Mouse (Mus musculus): Measurements from ENCODE around the gene Sept3. TPM values are rescaled to one million over a fixed set of nuclear protein-coding genes. Genes with fewer than 3 reads are reported as not detected.
"Not testable (repeated sequence)": the region's sequence is repeated elsewhere in the genome, so short reads cannot be mapped to it uniquely, and the experiment has no call there.

The Sept3 gene
- 0.07 TPM in 1 of 2 replicates, not detected in the other for total RNA-seq (2015)
- total RNA-seq (2017): 0.08 TPM in 1 of 2 replicates, not detected in the other

- no peak for ATAC-seq (replicated peaks; ENCODE audit: poor library complexity)
Observed at GRCm38 (mm10) chr15:82274593-82274926, at the start of gene Sept3. Gene Sept3, plus strand, starts transcription at chr15:82274893.

GRCm38 (mm10) chr15:82225769-82226168, 48.9 kb upstream of the Sept3 start:
- ATAC-seq (replicated peaks; ENCODE audit: poor library complexity): no peak

- no peak for ATAC-seq (replicated peaks; ENCODE audit: poor library complexity)
Observed at GRCm38 (mm10) chr15:82229542-82230045, 45.1 kb upstream of the Sept3 start.

DNA sequence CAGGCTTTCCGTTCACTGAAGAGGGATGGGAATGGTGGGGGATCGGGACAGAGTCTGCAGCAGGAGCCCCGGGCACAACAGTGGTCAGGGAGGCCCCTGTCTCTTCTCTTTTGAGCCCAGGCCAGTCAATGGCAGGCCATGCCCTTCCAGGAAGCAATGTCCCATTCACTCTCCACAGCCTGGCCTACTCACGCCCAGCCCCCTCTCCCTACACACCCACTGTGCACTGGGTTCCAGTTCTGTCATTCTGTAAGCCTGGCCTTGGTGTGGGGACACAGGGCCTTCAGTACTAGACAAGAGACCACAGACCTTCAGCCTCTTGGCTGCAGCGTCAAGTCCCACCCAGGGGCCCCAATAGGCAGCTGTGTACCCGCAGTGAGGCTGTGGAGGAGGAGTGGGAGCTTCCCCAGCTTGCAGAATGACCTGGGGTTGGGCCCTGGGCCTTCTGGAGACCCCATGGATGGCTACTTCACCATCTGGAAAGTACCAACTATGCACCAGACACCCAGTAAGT, 44.5 kb upstream of the Sept3 start:
- no peak for ATAC-seq (replicated peaks; ENCODE audit: poor library complexity)

DNA sequence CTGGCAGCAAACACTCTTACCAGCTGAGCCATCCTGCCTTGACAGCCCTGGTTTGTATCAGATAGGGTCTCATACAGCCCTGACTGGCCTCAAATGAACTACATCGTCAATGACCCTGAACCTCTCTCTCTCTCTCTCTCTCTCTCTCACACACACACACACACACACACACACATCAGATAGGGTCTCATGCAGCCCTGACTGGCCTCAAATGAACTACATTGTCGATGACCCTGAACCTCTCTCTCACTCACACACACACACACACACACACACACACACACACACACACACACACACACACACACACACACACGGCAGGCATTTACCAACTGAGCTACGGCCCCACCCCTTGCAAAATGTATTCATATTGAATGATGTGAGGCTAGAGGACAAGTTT, 43.6 kb upstream of the Sept3 start:
- no peak for ATAC-seq (replicated peaks; ENCODE audit: poor library complexity)

GRCm38 (mm10) chr15:82231591-82232378, 42.9 kb upstream of the Sept3 start:
- ATAC-seq (replicated peaks; ENCODE audit: poor library complexity): no peak

- no peak for ATAC-seq (replicated peaks; ENCODE audit: poor library complexity)
Observed at GRCm38 (mm10) chr15:82232651-82233050, 42.0 kb upstream of the Sept3 start.

GRCm38 (mm10) chr15:82235661-82236060, 39.0 kb upstream of the Sept3 start:
- ATAC-seq (replicated peaks; ENCODE audit: poor library complexity): peak; percentile 60

DNA sequence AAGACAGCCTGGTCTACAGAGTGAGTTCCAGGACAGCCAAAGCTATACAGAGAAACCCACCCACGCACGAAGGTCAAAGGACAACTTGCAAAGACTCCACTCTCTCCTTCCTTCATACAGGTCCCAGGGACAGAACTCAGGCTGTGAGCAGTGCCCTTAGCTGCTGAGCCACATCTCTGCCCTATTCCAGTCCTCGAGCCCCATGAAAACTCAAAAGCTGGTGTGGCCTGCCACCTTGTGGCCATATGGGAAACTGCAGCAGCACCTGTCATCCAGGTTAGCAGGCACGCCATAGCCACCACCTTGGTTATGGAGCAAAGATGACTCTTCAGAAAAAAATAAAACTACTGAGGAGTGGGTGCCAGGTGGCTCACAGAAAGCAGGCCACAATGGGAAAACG, 38.1 kb upstream of the Sept3 start:
- ATAC-seq (replicated peaks; ENCODE audit: poor library complexity): peak; percentile 96

GRCm38 (mm10) chr15:82243311-82243710, 31.4 kb upstream of the Sept3 start:
- ATAC-seq (replicated peaks; ENCODE audit: poor library complexity): no peak

DNA sequence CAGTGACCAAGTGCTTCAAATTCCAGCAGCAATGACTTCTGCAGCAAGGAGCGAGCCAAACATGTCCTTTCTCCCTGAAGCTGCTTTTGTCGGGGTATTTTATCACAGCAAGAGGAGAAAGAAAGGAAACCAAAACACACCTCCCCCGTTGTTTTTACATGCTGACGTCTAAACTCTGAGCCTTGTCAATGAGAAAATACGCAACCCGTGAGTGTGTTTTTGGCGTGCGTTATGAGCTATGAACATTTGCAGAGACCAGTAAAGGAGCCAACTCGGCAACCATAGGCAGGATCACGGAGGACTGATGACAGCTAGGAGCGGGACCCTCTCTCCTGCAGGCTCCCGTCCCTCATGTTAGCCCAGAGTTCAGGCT, 31.0 kb upstream of the Sept3 start:
- peak; percentile 22 for ATAC-seq (replicated peaks; ENCODE audit: poor library complexity)

DNA sequence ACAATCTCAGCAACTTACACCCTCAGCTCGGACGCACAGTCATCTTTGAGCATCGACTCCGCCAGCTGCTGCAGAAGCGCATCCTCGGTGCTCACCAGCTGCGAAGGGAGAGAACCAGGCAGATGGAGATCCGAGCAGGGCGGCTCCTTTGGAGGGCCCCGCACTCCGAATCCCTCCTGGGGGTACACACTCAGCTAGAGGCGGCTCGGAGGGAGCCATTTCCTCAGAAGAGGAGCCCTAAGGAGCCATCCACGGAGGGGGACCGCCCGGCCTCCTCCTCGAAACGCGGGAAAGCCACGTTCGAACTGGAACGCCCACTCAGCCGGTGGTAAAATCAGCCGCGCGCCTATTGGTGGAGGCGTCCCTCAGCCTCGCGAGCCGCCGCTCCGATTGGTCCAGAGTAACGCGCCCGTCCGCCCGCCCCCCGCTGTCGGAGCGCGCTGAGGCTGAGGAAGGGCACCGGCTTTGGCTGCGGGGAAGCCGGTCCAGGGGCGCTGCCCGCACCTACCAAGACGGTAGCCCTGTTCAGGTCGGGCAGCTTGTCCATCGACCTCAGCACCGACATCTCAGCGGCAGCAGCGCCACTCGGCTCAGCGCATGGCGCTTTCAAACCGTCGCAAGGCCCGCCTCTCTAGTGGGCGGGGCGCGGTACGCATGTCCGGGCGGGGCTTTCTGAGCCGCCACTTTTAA, 30.4 kb upstream of the Sept3 start, which contains the start of gene Cenpm:
Gene Cenpm (minus strand): TSS at position 634 of the 690 bp plus-strand sequence.
- peak; percentile 99 for ATAC-seq (replicated peaks; ENCODE audit: poor library complexity)

DNA sequence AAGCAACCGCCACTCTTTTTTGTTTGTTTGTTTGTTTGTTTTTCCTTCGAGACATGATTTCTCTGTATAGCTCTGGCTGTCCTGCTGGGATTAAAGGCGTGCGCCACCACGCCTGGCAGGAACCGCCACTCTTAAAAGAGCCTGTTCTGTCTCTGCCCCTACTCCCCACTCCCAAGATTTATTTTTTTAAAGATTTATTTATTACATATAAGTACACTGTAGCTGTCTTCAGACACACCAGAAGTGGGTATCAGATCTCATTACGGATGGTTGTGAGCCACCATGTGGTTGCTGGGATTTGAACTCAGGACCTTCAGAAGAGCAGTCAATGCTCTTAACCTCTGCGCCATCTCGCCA, 29.9 kb upstream of the Sept3 start:
- ATAC-seq (replicated peaks; ENCODE audit: poor library complexity): not testable (repeated sequence)

GRCm38 (mm10) chr15:82247131-82247776, 27.4 kb upstream of the Sept3 start:
- no peak for ATAC-seq (replicated peaks; ENCODE audit: poor library complexity)

- 0 out of 2 replicates have a peak, but pooled peaks have one; percentile 34 for ATAC-seq (replicated peaks; ENCODE audit: poor library complexity)
Observed at GRCm38 (mm10) chr15:82251579-82251978, 23.1 kb upstream of the Sept3 start.

- no peak for ATAC-seq (replicated peaks; ENCODE audit: poor library complexity)
Observed at GRCm38 (mm10) chr15:82252097-82252496, 22.6 kb upstream of the Sept3 start, which contains the start of gene 1500009C09Rik. Gene 1500009C09Rik, plus strand, starts transcription at chr15:82252397.

DNA sequence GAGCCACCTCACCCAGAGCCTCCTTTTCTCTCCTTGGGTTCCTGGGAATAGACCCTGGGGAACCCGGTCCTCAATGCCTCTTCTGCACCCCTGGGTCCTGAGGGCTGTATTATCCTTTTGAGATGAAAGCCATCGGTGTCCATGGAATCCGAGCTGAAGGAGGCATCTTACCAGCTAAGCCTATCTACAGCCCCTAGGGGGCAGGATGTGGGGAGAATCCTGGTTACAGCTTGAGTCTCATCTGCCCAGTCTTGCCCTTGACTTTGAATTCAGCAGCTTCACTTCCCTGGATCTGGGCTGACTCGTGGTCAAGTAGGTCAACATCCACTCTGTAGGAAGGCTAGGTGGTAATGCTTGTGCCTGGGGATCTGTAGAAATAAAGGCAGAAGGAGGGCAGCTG, 19.4 kb upstream of the Sept3 start:
- no peak for ATAC-seq (replicated peaks; ENCODE audit: poor library complexity)

GRCm38 (mm10) chr15:82255944-82256383, 18.7 kb upstream of the Sept3 start:
- ATAC-seq (replicated peaks; ENCODE audit: poor library complexity): no peak

DNA sequence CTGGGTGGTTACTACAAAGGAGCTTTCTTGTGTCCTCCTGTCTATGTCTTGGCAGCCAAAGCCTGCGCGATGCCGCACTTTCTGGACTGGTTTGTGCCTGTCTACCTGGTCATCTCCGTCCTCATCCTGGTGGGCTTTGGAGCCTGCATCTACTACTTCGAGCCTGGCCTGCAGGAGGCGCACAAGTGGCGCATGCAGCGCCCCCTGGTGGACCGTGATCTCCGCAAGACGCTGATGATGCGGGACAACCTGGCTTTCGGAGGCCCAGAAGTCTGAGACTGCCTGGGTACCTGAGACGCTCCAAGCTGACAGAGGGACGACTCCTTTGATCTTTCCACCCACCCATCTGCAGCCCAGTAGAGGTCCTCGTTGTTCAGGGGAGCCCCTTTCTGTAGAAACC, 15.2 kb upstream of the Sept3 start:
- ATAC-seq (replicated peaks; ENCODE audit: poor library complexity): peak; percentile 96

- ATAC-seq (replicated peaks; ENCODE audit: poor library complexity): peak; percentile 80
Observed at GRCm38 (mm10) chr15:82266356-82266755, 8.3 kb upstream of the Sept3 start.

- ATAC-seq (replicated peaks; ENCODE audit: poor library complexity): no peak
Observed at GRCm38 (mm10) chr15:82268185-82268584, 6.5 kb upstream of the Sept3 start.

Measured in megakaryocyte progenitor cell, adult 5-6 weeks (primary cell).